Mouse (Mus musculus) forebrain, embryonic 10.5 days (tissue): ENCODE data around the gene Tmem56. TPM values are rescaled to one million over a fixed set of nuclear protein-coding genes. Genes with fewer than 3 reads are reported as not detected.

ENCODE experiments used
- DNase-seq: peaks from one replicate; pipeline ENCODE4 v3.0.0-alpha.2; 2017; ENCODE audit warnings: low spot score; ENCODE audit errors: extremely low spot score
- H3K27ac ChIP-seq: fragments of 300-500 bp; sonication (generic); 2 replicates; pipeline ENCODE4 v1.5.1; 2016; ENCODE audit warnings: mild to moderate bottlenecking
- H3K27me3 ChIP-seq: fragments of 300-500 bp; sonication (generic); 2 replicates; pipeline ENCODE4 v1.6.1; 2016; ENCODE audit warnings: mild to moderate bottlenecking; ENCODE audit not compliant: poor library complexity, severe bottlenecking
- H3K36me3 ChIP-seq: fragments of 300-500 bp; sonication (generic); replicated peaks from 2 replicates; pipeline ENCODE4 v1.6.1; 2016; ENCODE audit warnings: mild to moderate bottlenecking, moderate library complexity
- H3K4me1 ChIP-seq: fragments of 300-500 bp; sonication (generic); 2 replicates; pipeline ENCODE4 v1.6.1; 2016
- H3K4me3 ChIP-seq: fragments of 300-500 bp; sonication (generic); 2 replicates; pipeline ENCODE4 v1.5.1; 2016; ENCODE audit warnings: mild to moderate bottlenecking, moderate library complexity
- H3K9me3 ChIP-seq: fragments of 300-500 bp; sonication (generic); 2 replicates; pipeline ENCODE4 v1.6.1; 2016; ENCODE audit warnings: mild to moderate bottlenecking, moderate library complexity
- WGBS: fragments of 180-500 bp; shearing (Covaris S2); methylation state at CpG from one replicate; pipeline ENCODE4 v1.1.7; 2016; 5-methylcytosine and 5-hydroxymethylcytosine counted together
- polyA plus RNA-seq: library from polyadenylated mRNA; unstranded; fragments of >200 nt; fragmentation: Nextera tagmentation; extraction: Ambion mirVana; gene quantifications from 2 replicates; pipeline ENCODE4 v1.2.1, GENCODE M21; 2016

Gene Tmem56
- polyA plus RNA-seq, 1 experiment from 2014 or later = 1.4 TPM

DNA sequence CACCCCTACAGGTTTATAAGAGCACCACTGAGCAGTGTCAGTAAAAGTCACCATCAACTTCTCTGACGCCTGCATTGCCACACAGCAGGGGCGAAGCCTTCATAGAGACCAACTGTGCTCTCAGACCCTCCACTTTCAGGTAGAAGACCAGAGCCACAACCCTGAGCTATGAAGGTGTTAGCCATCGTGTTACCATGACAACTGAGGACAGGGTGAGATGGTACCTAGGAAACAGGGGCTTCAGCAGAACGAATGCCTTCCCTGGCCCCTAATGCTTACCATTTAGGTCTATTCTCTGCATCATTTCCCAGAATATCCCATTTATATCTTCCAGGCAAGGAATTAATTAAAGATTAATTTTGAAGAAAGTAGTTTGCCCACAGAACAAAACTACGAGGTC is 26.0 kb upstream of the Tmem56 start:
- no peak for DNase-seq
- H3K4me3 ChIP-seq = no peak overlapping the region
- H3K4me1 ChIP-seq = peaks cover 8% of the 10 kb centered on the region
- H3K9me3 ChIP-seq = no peaks in the 10 kb centered on the region
- H3K27ac ChIP-seq = no peak overlapping the region
- H3K36me3 ChIP-seq = 0 out of 2 replicates have a peak, but pooled peaks cover 7% of the 10 kb centered on the region
- WGBS = 93% methylated on average over 5 of the region's 5 CpGs
- H3K27me3 ChIP-seq = no peaks in the 10 kb centered on the region

DNA sequence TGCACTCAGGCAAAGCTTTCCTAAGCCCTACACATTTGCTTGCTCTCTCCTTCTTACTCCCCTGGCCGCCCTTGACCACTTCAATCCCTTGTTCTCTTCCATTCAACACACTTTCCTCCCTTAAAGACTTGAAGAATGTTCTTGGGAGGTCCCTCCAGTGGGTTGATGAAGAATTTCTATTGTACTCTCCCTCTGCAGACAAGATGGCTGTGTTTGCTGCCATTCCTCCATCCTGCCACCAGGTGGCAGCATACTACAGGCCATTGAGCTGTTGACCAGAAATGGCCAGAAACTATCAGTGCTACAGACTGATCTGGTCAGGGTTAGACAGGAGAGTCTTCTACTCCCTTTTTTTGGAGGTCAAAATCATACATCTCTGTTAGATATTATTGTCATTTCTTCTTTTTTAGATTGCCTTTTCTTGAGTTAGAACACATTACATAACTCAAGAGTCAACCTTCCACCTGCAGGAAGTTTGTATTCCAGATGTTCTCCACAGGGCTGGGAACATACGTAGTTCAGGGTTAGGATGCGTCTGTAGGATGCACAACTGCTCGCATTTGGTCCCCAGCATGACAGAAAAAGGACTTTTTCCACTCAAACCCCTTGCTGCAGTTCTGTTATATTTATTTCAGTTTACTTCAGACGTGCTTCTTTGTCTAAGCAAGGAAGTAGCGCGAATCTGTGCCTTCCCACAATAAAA is 24.8 kb upstream of the Tmem56 start:
- 78% methylated on average over 7 of the region's 7 CpGs for WGBS
- Histone ChIP-seq H3K27ac (peak overlapping the region; percentile 17; the same call in 1 of the 2 replicates), H3K36me3 (0 out of 2 replicates have a peak, but pooled peaks cover 7% of the 10 kb centered on the region), H3K9me3 (no peaks in the 10 kb centered on the region), H3K4me1 (0 out of 2 replicates have a peak, but pooled peaks cover 2% of the 10 kb centered on the region), H3K4me3 (no peak overlapping the region), H3K27me3 (no peaks in the 10 kb centered on the region)
- peak; percentile 78 for DNase-seq

DNA sequence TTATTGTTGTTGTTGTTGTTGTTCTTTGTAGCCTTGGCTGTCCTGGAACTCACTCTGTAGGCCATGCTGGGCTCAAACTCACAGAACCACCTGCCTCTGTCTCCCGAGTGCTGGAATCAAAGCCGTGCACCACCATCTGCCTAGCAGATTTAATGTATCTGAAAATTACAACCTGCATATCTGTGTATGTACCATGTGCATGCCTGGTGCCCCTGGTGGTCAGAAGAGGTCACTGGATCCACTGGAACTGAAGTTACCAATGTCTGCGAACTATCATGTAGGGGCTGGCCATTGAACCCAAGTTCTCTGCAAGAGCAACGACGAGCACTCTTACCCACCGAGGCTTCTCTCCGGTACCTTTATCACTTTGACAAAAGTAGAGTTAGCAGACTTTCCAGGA is 23.7 kb upstream of the Tmem56 start:
- H3K36me3 ChIP-seq = peaks cover 13% of the 10 kb centered on the region; the same call in 1 of the 2 replicates
- H3K4me1 ChIP-seq = 0 out of 2 replicates have a peak, but pooled peaks cover 2% of the 10 kb centered on the region
- WGBS = 94% methylated on average over 7 of the region's 7 CpGs
- no peak for DNase-seq
- H3K9me3 ChIP-seq = no peaks in the 10 kb centered on the region
- no peak overlapping the region for H3K27ac ChIP-seq
- no peaks in the 10 kb centered on the region for H3K27me3 ChIP-seq
- H3K4me3 ChIP-seq = no peak overlapping the region

DNA sequence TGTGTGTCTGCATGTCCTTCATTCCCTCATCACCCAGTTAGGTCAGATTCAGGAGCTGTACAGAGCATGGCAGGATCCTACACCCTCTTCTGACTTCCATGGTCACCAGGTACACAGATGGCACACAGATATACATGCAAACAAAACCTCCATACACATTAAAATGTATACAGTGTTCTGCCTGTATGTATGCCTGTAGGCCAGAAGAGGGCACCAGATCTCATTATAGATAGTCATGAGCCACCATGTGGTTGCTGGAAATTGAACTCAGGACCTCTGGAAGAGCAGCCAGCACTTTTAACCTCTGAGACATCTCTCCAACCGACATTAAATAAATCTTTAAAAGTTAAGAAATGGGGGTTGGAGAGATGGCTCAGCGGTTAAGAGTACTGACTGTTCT is 11.3 kb upstream of the Tmem56 start:
- no peaks in the 10 kb centered on the region for H3K27me3 ChIP-seq
- no peak for DNase-seq
- 84% methylated on average over 2 of the region's 2 CpGs for WGBS

DNA sequence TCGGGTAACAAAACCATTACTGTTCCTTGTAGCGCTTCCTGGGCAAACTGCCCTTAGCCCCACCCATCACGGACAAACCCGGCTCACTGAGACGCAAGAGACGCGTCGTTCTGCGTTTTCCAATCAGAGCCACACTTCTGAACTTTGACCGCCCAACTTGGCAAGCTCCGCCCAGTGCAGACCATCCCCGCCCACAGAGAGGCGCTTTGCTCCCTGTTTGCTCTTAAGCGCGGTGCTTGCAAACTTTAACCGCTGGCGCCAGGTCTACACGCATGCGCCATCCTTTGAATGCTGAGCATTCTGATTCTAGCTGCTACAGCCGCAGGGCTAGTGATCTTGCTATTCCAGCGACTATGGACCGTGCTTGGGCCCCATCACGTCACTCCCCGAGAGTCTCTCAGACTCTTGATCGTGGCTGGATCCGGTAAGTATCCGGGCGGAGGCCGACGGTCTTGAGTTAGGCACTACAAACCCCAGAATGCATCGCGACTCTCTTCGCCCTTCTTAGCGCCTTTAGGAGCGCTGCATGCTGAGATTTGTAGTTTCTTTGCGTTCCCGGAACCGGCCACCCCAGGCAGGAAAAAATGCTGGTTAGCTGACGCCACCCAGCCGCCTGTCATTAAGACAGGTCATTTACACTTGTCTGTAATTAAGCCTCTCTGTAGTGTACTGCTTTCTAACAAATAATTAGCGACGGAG is 8.8 kb upstream of the Tmem56 start, which contains the start of gene Alg14:
Gene Alg14, plus strand, starts transcription at position 214 of the 699 bp plus-strand sequence.
- peak within 1 kb of the TSS; percentile 93 for H3K27ac ChIP-seq
- no peaks in the 10 kb centered on the region for H3K9me3 ChIP-seq
- no peaks in the 10 kb centered on the region for H3K27me3 ChIP-seq
- under 1% methylated on average over 42 of the region's 42 CpGs for WGBS
- peak; percentile 95 for DNase-seq
- peak within 1 kb of the TSS; percentile 65 for H3K4me3 ChIP-seq
- peaks cover 20% of the 10 kb centered on the region for H3K4me1 ChIP-seq
- no peaks in the 10 kb centered on the region for H3K36me3 ChIP-seq

More for the DNA sequence above, 11.3 kb upstream of the Tmem56 start:
- peaks cover 2% of the 10 kb centered on the region; the same call in 1 of the 2 replicates for H3K36me3 ChIP-seq
- H3K9me3 ChIP-seq = no peaks in the 10 kb centered on the region
- peaks cover 20% of the 10 kb centered on the region for H3K4me1 ChIP-seq
- no peak overlapping the region for H3K27ac ChIP-seq
- H3K4me3 ChIP-seq = no peak overlapping the region

DNA sequence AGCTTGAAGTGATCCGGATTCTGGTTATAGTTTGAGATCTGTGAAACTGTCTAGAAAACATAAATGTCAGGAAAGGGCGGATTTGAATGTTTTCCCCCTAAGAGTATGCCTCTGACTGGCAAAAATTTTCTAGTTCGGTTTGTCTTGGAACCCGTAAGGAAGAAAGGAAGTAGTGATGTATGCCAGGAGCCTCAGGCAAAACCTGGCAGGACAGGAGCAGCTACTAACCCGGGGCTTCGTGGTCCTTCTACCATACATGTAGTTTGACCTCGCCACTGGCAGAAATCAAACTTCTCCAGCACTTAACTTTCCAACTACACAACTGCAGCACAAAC is 8.3 kb upstream of the Tmem56 start:
- H3K27ac ChIP-seq = peak overlapping the region; percentile 93
- H3K4me1 ChIP-seq = peaks cover 20% of the 10 kb centered on the region
- peak overlapping the region; percentile 65 for H3K4me3 ChIP-seq
- H3K36me3 ChIP-seq = no peaks in the 10 kb centered on the region
- no peak for DNase-seq
- no peaks in the 10 kb centered on the region for H3K27me3 ChIP-seq
- WGBS = 5% methylated on average over 7 of the region's 7 CpGs
- H3K9me3 ChIP-seq = no peaks in the 10 kb centered on the region

DNA sequence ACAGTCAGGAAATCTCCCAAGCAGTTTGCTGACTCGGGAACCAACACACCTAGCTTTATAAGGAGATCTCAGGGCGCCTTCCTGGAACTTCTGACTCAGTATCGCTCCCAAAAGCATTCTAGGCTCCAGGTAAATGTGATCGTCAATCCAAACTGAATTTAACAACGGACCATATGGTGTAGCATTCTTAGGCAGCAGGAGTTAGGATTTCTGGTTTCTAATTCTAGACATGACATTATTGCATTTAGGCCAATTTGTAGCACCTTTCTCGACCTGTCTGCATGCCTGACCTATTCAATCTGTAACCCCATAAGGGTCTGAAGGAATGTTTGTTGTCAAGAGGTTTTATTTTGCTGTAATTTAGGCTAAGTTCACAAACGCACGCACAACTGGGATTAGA is 7.8 kb upstream of the Tmem56 start:
- peak overlapping the region; percentile 65 for H3K4me3 ChIP-seq

DNA sequence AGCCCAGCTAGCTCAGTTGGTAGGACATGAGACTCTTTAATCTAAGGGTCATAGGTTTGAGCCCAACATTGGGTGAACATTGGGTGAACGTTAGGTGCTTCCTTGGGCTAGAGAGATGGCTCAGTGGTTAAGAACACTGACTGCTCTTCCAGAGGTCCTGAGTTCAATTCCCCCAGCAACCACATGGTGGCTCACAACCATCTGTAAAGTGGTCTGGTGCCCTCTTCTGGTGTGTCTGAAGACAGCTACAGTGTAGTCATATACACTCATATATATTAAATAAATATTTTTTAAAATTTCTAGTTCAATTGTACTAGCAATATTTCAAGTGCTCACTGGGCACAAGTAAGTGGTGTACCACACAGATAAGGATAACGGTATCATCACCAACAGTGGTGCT is 4.3 kb upstream of the Tmem56 start:
- no peaks in the 10 kb centered on the region for H3K9me3 ChIP-seq
- DNase-seq = no peak
- H3K4me3 ChIP-seq = no peak overlapping the region
- no peaks in the 10 kb centered on the region for H3K27me3 ChIP-seq
- H3K27ac ChIP-seq = no peak overlapping the region
- no peaks in the 10 kb centered on the region for H3K36me3 ChIP-seq
- 91% methylated on average over 2 of the region's 2 CpGs for WGBS
- peaks cover 7% of the 10 kb centered on the region for H3K4me1 ChIP-seq

More for the DNA sequence above, 7.8 kb upstream of the Tmem56 start:
- H3K27ac ChIP-seq = peak overlapping the region; percentile 93
- peaks cover 20% of the 10 kb centered on the region for H3K4me1 ChIP-seq
- 83% methylated on average over 8 of the region's 8 CpGs for WGBS
- no peaks in the 10 kb centered on the region for H3K9me3 ChIP-seq
- H3K27me3 ChIP-seq = no peaks in the 10 kb centered on the region
- no peak for DNase-seq
- no peaks in the 10 kb centered on the region for H3K36me3 ChIP-seq

DNA sequence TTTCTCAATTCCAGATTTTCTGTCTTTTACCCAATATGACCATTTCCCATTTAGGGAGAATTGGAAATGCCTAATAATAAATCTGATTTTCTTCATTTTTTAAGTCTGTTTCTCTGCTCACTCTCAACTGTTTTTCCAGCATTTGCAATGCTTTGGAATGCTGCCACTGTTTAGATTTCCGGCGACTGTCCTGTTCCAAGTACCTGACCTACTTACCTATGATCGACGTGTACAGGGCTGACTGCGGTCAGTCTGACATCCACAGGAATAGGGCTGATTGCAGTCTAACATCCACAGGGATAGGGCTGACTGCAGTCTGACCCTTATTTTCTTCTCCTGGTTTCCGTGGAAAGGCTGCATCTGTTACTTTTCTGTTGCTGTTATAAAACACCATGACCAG is 2.3 kb upstream of the Tmem56 start:
- WGBS = 97% methylated on average over 6 of the region's 6 CpGs
- H3K9me3 ChIP-seq = no peaks in the 10 kb centered on the region
- no peaks in the 10 kb centered on the region for H3K4me1 ChIP-seq
- no peaks in the 10 kb centered on the region for H3K27me3 ChIP-seq
- H3K36me3 ChIP-seq = no peaks in the 10 kb centered on the region
- DNase-seq = no peak
- no peak overlapping the region for H3K27ac ChIP-seq
- no peak overlapping the region for H3K4me3 ChIP-seq

DNA sequence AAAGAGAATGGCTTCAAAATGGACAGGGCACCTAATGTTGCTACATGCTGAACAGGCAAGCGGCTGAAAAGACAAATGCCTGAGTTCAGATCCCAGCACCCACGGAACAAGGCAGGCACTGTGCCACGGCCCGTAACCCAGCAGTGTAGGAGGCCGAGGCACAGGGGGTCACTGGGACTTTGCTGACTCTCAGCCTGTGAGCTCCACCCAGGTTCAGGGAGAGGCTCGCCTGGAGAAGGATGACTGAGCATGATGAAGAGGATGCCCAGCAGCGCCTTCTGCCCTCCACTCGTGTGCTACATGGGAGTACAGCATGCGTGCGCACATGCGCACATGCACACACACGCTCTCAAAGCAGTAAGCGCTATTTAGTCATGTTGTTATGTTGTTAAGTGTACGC is 3.2 kb downstream of the Tmem56 start:
- WGBS = 90% methylated on average over 14 of the region's 14 CpGs

DNA sequence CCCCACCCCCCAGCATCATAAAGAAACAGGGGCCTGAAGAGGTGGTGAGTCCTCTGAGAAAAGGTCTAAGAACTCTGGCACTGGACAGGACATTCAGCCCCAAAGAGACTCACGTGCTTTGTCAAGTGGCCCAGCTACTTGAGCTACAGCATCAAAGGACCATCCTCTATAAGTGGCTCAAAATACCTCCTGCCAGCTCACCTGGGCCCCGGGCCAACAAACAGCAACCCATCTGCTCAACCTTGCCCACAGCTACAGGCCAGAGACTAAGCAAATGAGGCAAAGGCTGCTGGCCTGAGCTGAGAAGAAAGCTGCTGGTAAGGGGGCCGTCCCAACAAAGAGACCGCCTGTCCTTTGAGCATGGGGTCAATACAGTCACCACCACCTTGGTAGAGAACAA is 5.3 kb downstream of the Tmem56 start:
- no peak for DNase-seq
- WGBS = 89% methylated on average over 4 of the region's 4 CpGs

More for the DNA sequence above, 3.2 kb downstream of the Tmem56 start:
- Histone ChIP-seq H3K27me3 (no peaks in the 10 kb centered on the region), H3K9me3 (no peaks in the 10 kb centered on the region), H3K36me3 (no peaks in the 10 kb centered on the region), H3K4me3 (no peak overlapping the region), H3K4me1 (no peaks in the 10 kb centered on the region), H3K27ac (no peak overlapping the region)
- no peak for DNase-seq

DNA sequence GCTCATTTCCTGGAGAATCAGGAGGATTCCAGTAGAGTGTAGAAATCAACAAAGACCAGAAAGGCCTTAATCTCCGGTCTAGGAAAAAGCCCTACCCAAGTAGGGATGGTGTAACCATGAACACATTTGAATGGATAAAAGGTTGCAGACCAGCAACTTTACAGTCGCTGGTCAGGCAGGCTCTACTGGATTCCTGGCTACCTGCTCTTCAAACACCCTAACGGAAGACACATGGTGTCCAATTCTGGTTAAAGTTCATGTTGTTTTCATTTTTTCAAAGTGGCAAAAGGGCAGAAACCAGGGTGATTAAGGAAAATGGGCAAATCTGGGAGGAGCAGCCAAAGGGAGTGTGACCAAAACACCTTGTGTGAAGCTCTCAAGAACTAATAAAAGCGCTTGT is 5.9 kb downstream of the Tmem56 start:
- Histone ChIP-seq H3K9me3 (no peaks in the 10 kb centered on the region), H3K4me1 (no peaks in the 10 kb centered on the region), H3K27me3 (no peaks in the 10 kb centered on the region), H3K27ac (no peak overlapping the region), H3K36me3 (no peaks in the 10 kb centered on the region), H3K4me3 (no peak overlapping the region)
- no peak for DNase-seq
- WGBS = 75% methylated on average over 4 of the region's 4 CpGs

More for the DNA sequence above, 5.3 kb downstream of the Tmem56 start:
- H3K27ac ChIP-seq = no peak overlapping the region
- no peaks in the 10 kb centered on the region for H3K36me3 ChIP-seq
- no peaks in the 10 kb centered on the region for H3K4me1 ChIP-seq
- no peaks in the 10 kb centered on the region for H3K9me3 ChIP-seq
- no peaks in the 10 kb centered on the region for H3K27me3 ChIP-seq
- no peak overlapping the region for H3K4me3 ChIP-seq

DNA sequence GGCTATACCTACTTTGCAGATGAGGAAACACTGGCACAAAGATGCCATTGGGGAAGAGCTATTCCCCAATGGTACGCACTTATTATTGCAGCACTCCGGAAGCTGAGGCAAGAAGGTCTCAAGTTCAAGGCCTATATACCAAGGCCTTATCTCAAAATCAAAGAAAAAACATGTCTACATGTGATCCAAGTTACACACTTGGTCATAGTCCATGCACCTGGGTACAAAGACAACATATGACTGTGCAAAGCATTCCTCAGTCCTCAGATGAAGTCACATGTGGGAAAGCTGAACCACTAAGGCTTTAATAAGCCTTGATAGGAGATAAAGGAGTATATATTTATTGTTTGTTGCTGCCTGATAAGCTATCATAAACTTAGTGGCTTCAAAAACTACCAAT is 8.9 kb downstream of the Tmem56 start:
- no peaks in the 10 kb centered on the region for H3K27me3 ChIP-seq
- WGBS = 96% methylated on average over 2 of the region's 2 CpGs
- H3K4me3 ChIP-seq = no peak overlapping the region
- no peak for DNase-seq
- H3K27ac ChIP-seq = no peak overlapping the region
- no peaks in the 10 kb centered on the region for H3K36me3 ChIP-seq
- no peaks in the 10 kb centered on the region for H3K4me1 ChIP-seq
- no peaks in the 10 kb centered on the region for H3K9me3 ChIP-seq
